Mouse (Mus musculus) G1E (cell line): ENCODE results near the gene Xpot. TPM values are rescaled to one million over a fixed set of nuclear protein-coding genes. Genes with fewer than 3 reads are reported as not detected.

ENCODE experiments used
- ATAC-seq: 2 replicates; pipeline ENCODE4 v1.8.0; 2016; ENCODE audit warnings: mild to moderate bottlenecking; ENCODE audit not compliant: insufficient number of reproducible peaks, poor library complexity, low FRiP score, severe bottlenecking; ENCODE audit errors: extremely low read depth
- DNase-seq: peaks from one replicate; pipeline ENCODE4 v3.0.0; 2012; ENCODE audit warnings: low spot score
- H3K27me3 ChIP-seq: 2 replicates; pipeline ENCODE4 v1.6.1; 2012; ENCODE audit warnings: mild to moderate bottlenecking, low read length, inconsistent platforms; ENCODE audit not compliant: insufficient read depth
- H3K36me3 ChIP-seq: replicated peaks from 2 replicates; pipeline ENCODE3; 2012; ENCODE audit warnings: mild to moderate bottlenecking, inconsistent platforms
- H3K4me1 ChIP-seq: 2 replicates; pipeline ENCODE4 v1.6.1; 2012; ENCODE audit warnings: low read depth, low read length, inconsistent platforms, mixed read lengths; ENCODE audit not compliant: insufficient read depth
- H3K4me3 ChIP-seq: 2 replicates; pipeline ENCODE4 v1.5.1; 2012; ENCODE audit warnings: low read depth, mild to moderate bottlenecking, inconsistent platforms, low read length, moderate library complexity, mixed read lengths
- H3K9me3 ChIP-seq: replicated peaks from 2 replicates; pipeline ENCODE4 v1.6.1; 2012; ENCODE audit warnings: inconsistent platforms
- CTCF ChIP-seq: IDR thresholded peaks from 2 replicates; pipeline ENCODE4 v1.5.1; 2012; ENCODE audit warnings: low read depth, low read length, inconsistent platforms, mixed read lengths
- GATA1 ChIP-seq: IDR thresholded peaks from 2 replicates; pipeline ENCODE4 v1.6.1; 2012; ENCODE audit warnings: borderline replicate concordance, low read length, inconsistent platforms, mixed read lengths
- GATA2 ChIP-seq: IDR thresholded peaks from 2 replicates; pipeline ENCODE4 v1.6.1; 2012; ENCODE audit warnings: low read depth, low read length, inconsistent platforms, borderline replicate concordance
- POLR2AphosphoS5 ChIP-seq: IDR thresholded peaks from 2 replicates; pipeline ENCODE4 v1.6.1; 2012; ENCODE audit warnings: low read depth, low read length, inconsistent platforms; ENCODE audit not compliant: insufficient replicate concordance
- TAL1 ChIP-seq: conservative IDR thresholded peaks from 2 replicates; pipeline ENCODE4 v1.6.1; 2012; ENCODE audit warnings: low read depth, low read length, inconsistent platforms, mixed read lengths
- polyA plus RNA-seq: library from polyadenylated mRNA; stranded (reverse); fragments of >175 nt; gene quantifications from 2 replicates; pipeline ENCODE4 v1.2.3, GENCODE M21; 2012
- total RNA-seq, 2 experiments: library from RNA; stranded (forward) in 1 of 2; stranded (reverse) in 1 of 2; fragments of 200-1000 nt in 1 of 2; fragments of >200 nt in 1 of 2; fragmentation: Nextera tagmentation in 1 of 2; gene quantifications; 2 replicates each; pipeline ENCODE4 v1.2.3; 2014 to 2017

The Xpot gene
- 87.0 and 107 TPM in 2 replicates for total RNA-seq (2014; fragmentation: Nextera tagmentation)
- 89.7 and 110 TPM in 2 replicates for total RNA-seq (2017)
- 21.1 and 116 TPM in 2 replicates for polyA plus RNA-seq

GRCm38 (mm10) chr10:121626186-121626882, at the start of gene Xpot:
Gene Xpot, minus strand, starts transcription at chr10:121626332.
- no peak for TF ChIP-seq TAL1
- no peak for TF ChIP-seq GATA2
- no peak for TF ChIP-seq CTCF
- no peak for TF ChIP-seq GATA1
- no peak for TF ChIP-seq POLR2AphosphoS5
- H3K27me3 ChIP-seq = no peaks in the 10 kb centered on the region
- ATAC-seq (peak; percentile 86), DNase-seq (peak; percentile 72)
- H3K36me3 ChIP-seq = peaks cover 30% of the 10 kb centered on the region
- H3K4me1 ChIP-seq = peaks cover 40% of the 10 kb centered on the region
- H3K4me3 ChIP-seq = peak within 1 kb of the TSS; percentile 94
- no peaks in the 10 kb centered on the region for H3K9me3 ChIP-seq

GRCm38 (mm10) chr10:121669103-121669502, 43.0 kb upstream of the Xpot start:
- DNase-seq = no peak
- Histone ChIP-seq H3K36me3 (no peaks in the 10 kb centered on the region), H3K4me3 (no peak overlapping the region), H3K4me1 (no peaks in the 10 kb centered on the region), H3K27me3 (no peaks in the 10 kb centered on the region), H3K9me3 (no peaks in the 10 kb centered on the region)
- no peak for TF ChIP-seq GATA1
- no peak for TF ChIP-seq POLR2AphosphoS5
- TF ChIP-seq GATA2 = no peak
- no peak for TF ChIP-seq TAL1
- TF ChIP-seq CTCF = no peak
- ATAC-seq = no peak

GRCm38 (mm10) chr10:121665631-121666145, 39.6 kb upstream of the Xpot start:
- ATAC-seq (no peak), DNase-seq (no peak)
- TF ChIP-seq TAL1 (no peak), GATA2 (no peak), POLR2AphosphoS5 (no peak), GATA1 (no peak), CTCF (no peak)
- no peaks in the 10 kb centered on the region for H3K9me3 ChIP-seq
- no peaks in the 10 kb centered on the region for H3K27me3 ChIP-seq
- no peaks in the 10 kb centered on the region for H3K36me3 ChIP-seq
- no peak overlapping the region for H3K4me3 ChIP-seq
- H3K4me1 ChIP-seq = no peaks in the 10 kb centered on the region

GRCm38 (mm10) chr10:121663599-121663998, 37.5 kb upstream of the Xpot start:
- Histone ChIP-seq H3K36me3 (no peaks in the 10 kb centered on the region), H3K27me3 (no peaks in the 10 kb centered on the region), H3K4me1 (no peaks in the 10 kb centered on the region), H3K9me3 (no peaks in the 10 kb centered on the region), H3K4me3 (no peak overlapping the region)
- ATAC-seq = no peak
- TF ChIP-seq CTCF (no peak), GATA1 (no peak)
- DNase-seq = no peak

- Histone ChIP-seq H3K9me3 (no peaks in the 10 kb centered on the region), H3K36me3 (no peaks in the 10 kb centered on the region), H3K4me3 (no peak overlapping the region), H3K27me3 (no peaks in the 10 kb centered on the region), H3K4me1 (no peaks in the 10 kb centered on the region)
- DNase-seq (no peak), ATAC-seq (no peak)
- TF ChIP-seq GATA2 = no peak
- TF ChIP-seq GATA1 = no peak
- no peak for TF ChIP-seq TAL1
- TF ChIP-seq POLR2AphosphoS5 = no peak
- no peak for TF ChIP-seq CTCF
Measured at GRCm38 (mm10) chr10:121662711-121663110, 36.6 kb upstream of the Xpot start.

- Histone ChIP-seq H3K4me1 (no peaks in the 10 kb centered on the region), H3K4me3 (no peak overlapping the region), H3K36me3 (no peaks in the 10 kb centered on the region), H3K27me3 (peaks cover 4% of the 10 kb centered on the region; the same call in 1 of the 2 replicates), H3K9me3 (no peaks in the 10 kb centered on the region)
- TF ChIP-seq CTCF (no peak), GATA2 (no peak), POLR2AphosphoS5 (no peak), GATA1 (no peak), TAL1 (no peak)
- ATAC-seq (no peak), DNase-seq (no peak)
Measured at GRCm38 (mm10) chr10:121655907-121656306, 29.8 kb upstream of the Xpot start.

GRCm38 (mm10) chr10:121653079-121653478, 26.9 kb upstream of the Xpot start:
- DNase-seq = no peak
- Histone ChIP-seq H3K4me3 (no peak overlapping the region), H3K4me1 (no peaks in the 10 kb centered on the region), H3K9me3 (no peaks in the 10 kb centered on the region), H3K36me3 (no peaks in the 10 kb centered on the region), H3K27me3 (peaks cover 4% of the 10 kb centered on the region; the same call in 1 of the 2 replicates)
- no peak for ATAC-seq
- TF ChIP-seq CTCF (no peak), POLR2AphosphoS5 (no peak), GATA1 (no peak), TAL1 (no peak), GATA2 (no peak)
